Mouse (Mus musculus): Measurements from ENCODE around the gene Bpifb1. TPM values are rescaled to one million over a fixed set of nuclear protein-coding genes. Genes with fewer than 3 reads are reported as not detected.
"Not testable (repeated sequence)": the region's sequence is repeated elsewhere in the genome, so short reads cannot be mapped to it uniquely, and the experiment has no call there.

Bpifb1 gene
- polyA plus RNA-seq, 1 experiment from 2014 or later: not detected

DNA sequence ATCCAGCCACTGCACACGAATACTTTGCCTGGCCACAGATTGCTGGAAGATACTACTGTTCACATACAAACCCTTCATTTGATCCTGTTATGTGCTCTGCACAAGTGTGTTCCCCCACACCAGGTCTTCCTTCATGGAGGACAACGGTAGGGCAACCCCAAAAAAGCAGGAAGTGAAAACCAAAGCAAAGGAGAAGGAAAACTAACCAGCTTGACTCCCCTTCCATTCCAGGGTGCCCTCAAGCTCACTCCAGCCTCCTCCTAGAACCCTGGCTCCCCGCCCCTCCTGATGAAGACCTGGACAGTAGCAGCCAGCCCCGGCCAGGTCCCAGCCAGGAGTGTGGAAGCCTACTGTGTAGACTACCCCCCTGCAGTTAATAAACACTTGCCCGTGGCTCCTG lies 29.3 kb downstream of the Bpifb1 start:
- ATAC-seq (ENCODE audit: low FRiP score): no peak
- Histone ChIP-seq H3K4me2 (no peak overlapping the region), H3K27ac (no peak overlapping the region), H3K27me3 (no peaks in the 10 kb centered on the region), H3K36me3 (replicated peaks) (no peaks in the 10 kb centered on the region), H3K4me1 (peaks cover 14% of the 10 kb centered on the region), H3K9me3 (no peaks in the 10 kb centered on the region), H3K9ac (no peak overlapping the region), H3K4me3 (replicated peaks) (no peak overlapping the region)
- 82% methylated on average over 5 of the region's 5 CpGs for WGBS

DNA sequence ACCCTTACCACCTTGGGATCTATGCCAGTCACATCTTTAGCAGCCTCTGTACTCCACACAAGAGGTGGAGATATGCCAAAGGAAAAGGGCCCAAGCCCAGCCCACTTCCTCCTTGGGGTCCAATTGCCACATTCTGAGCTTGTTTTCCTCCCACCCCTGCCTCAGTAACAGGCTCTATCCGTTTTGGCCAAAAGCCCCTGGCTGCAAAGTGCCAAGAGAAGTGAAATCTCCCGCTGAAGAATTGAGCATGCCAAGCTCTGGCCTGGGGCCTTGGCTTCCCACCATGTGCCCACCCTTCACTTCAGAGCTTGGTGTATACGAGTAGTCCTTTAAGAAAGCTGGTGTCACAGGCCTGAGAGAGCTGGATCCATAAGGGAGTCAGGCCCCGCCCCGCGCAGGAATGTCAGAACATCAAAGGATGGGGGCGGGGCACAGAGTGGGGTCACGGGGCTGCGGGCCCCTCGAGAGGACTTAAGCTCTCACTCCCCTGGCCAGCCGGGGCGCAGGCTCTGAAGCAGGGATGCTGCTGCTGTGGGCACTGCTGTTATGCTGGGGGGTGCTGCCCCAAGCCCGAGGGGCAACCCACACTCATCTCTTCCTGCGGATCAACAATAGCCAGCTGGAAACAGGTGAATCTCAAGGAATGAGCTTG lies 32.8 kb downstream of the Bpifb1 start, which contains the start of gene Bpifb5:
Gene Bpifb5 (plus strand): TSS at position 478 of the 652 bp plus-strand sequence.
- peaks cover 14% of the 10 kb centered on the region for H3K4me1 ChIP-seq
- no peaks in the 10 kb centered on the region for H3K9me3 ChIP-seq
- H3K27ac ChIP-seq: no peak within 1 kb of the TSS
- 5% methylated on average over 14 of the region's 14 CpGs for WGBS
- no peaks in the 10 kb centered on the region for H3K36me3 ChIP-seq (replicated peaks)
- no peak within 1 kb of the TSS for H3K4me3 ChIP-seq (replicated peaks)
- H3K27me3 ChIP-seq: no peaks in the 10 kb centered on the region
- H3K4me2 ChIP-seq: peak within 1 kb of the TSS; percentile 34
- ATAC-seq (ENCODE audit: low FRiP score): no peak
- no peak within 1 kb of the TSS for H3K9ac ChIP-seq

- 8% methylated on average over 2 of the region's 2 CpGs for WGBS
- Histone ChIP-seq H3K9me3 (no peaks in the 10 kb centered on the region), H3K4me1 (peaks cover 14% of the 10 kb centered on the region), H3K4me3 (replicated peaks) (no peak overlapping the region), H3K9ac (no peak overlapping the region), H3K27ac (no peak overlapping the region), H3K36me3 (replicated peaks) (no peaks in the 10 kb centered on the region), H3K4me2 (peak overlapping the region; percentile 34; the same call in 1 of the 2 replicates), H3K27me3 (no peaks in the 10 kb centered on the region)
- no peak for ATAC-seq (ENCODE audit: low FRiP score)
Measured at GRCm38 (mm10) chr2:154223917-154224273, 33.3 kb downstream of the Bpifb1 start.

DNA sequence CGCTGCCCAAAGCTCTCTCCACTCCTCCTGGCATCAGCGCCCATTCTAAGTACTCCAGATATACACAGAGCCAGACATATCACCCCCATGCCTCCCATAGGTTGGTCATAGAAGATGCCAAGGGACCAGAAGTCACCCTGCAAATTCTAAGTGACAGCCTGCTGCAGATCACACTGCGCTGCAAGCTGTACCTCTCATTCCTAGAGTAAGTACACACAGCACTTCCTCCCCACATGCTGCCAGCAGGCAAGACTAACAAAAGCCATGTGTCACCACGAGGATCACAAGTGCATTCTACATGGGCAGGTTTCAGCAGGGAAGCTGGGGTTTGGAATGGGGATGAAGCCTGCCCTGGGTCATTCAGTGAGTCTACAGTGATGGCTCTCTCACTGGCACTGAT lies 36.4 kb downstream of the Bpifb1 start:
- peaks cover 14% of the 10 kb centered on the region for H3K4me1 ChIP-seq
- ATAC-seq (ENCODE audit: low FRiP score): no peak
- H3K4me2 ChIP-seq: no peak overlapping the region
- no peak overlapping the region for H3K27ac ChIP-seq
- WGBS: 77% methylated on average over 4 of the region's 4 CpGs
- H3K36me3 ChIP-seq (replicated peaks): no peaks in the 10 kb centered on the region
- no peaks in the 10 kb centered on the region for H3K9me3 ChIP-seq
- H3K9ac ChIP-seq: no peak overlapping the region
- H3K4me3 ChIP-seq (replicated peaks): no peak overlapping the region
- no peaks in the 10 kb centered on the region for H3K27me3 ChIP-seq

DNA sequence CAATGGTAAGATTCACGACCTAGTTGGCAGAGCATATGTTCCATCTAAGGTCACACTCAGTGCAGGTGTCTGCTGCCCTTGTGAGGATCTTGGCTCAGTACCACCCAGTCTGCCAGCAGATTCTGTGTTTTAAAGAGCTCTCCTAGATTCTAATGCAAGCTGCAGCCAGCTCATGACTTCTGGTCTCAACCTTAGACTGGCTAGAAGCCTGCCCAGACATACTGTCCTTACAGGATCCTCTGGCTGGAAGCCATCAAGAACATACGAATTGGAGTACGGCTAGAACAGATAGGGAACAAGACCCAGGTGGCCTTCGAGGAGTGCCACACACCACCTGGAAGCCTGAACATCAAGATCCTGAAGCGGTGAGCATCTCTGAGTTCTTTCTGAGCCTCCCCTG lies 37.2 kb downstream of the Bpifb1 start:
- no peaks in the 10 kb centered on the region for H3K27me3 ChIP-seq
- H3K36me3 ChIP-seq (replicated peaks): no peaks in the 10 kb centered on the region
- H3K4me2 ChIP-seq: no peak overlapping the region
- H3K9me3 ChIP-seq: no peaks in the 10 kb centered on the region
- WGBS: 87% methylated on average over 5 of the region's 5 CpGs
- H3K27ac ChIP-seq: no peak overlapping the region
- H3K4me1 ChIP-seq: peaks cover 14% of the 10 kb centered on the region
- H3K4me3 ChIP-seq (replicated peaks): no peak overlapping the region
- no peak for ATAC-seq (ENCODE audit: low FRiP score)
- H3K9ac ChIP-seq: no peak overlapping the region

DNA sequence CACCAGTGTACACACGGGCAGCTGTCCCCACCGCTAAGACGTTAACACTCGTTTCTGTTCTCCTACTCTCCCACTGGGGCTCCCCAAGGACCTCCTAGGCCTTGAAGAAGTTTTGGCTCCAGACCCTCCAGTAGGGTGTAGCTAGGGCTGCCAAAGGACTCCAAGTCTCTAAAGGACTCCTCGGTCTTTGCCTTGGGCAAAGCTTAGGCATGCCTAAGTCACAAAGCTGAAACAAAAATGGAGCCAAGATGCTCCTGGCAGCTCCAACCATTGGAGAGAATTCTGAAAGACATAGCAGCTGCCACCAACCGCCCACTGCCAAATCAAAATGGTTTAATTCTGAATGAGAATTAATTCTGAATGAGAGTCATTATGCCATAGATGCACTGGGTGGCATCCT lies 42.8 kb downstream of the Bpifb1 start:
- Histone ChIP-seq H3K4me3 (replicated peaks) (no peak overlapping the region), H3K4me1 (no peaks in the 10 kb centered on the region), H3K9me3 (no peaks in the 10 kb centered on the region), H3K9ac (no peak overlapping the region), H3K4me2 (no peak overlapping the region), H3K27ac (no peak overlapping the region), H3K36me3 (replicated peaks) (no peaks in the 10 kb centered on the region), H3K27me3 (no peaks in the 10 kb centered on the region)
- ATAC-seq (ENCODE audit: low FRiP score): no peak
- WGBS: 94% methylated on average over 6 of the region's 6 CpGs

DNA sequence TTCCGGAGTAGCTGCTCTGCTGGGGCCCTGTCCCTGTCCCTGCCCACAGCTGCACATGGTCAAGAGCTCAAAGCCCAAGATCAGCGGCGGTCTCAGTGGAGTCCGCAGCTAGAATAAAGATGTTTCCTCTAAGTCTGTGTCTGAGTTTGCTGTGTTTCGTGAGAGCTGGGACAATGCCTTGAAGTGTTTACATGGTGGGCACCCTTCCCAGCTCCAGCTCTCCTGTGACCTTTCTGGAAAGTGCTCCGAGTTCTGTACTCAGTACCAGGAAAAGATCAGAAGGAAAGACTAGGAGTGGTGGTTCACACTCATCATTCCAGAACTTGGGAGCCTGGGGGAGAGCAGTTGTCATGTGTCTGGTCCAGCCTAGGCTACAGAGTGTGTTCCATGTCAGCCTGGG lies 50.2 kb downstream of the Bpifb1 start:
- ATAC-seq (ENCODE audit: low FRiP score): no peak
- Histone ChIP-seq H3K36me3 (replicated peaks) (no peaks in the 10 kb centered on the region), H3K4me3 (replicated peaks) (no peak overlapping the region), H3K4me2 (no peak overlapping the region), H3K9me3 (no peaks in the 10 kb centered on the region), H3K27ac (no peak overlapping the region), H3K9ac (no peak overlapping the region), H3K4me1 (no peaks in the 10 kb centered on the region), H3K27me3 (no peaks in the 10 kb centered on the region)
- WGBS: 89% methylated on average over 6 of the region's 6 CpGs

DNA sequence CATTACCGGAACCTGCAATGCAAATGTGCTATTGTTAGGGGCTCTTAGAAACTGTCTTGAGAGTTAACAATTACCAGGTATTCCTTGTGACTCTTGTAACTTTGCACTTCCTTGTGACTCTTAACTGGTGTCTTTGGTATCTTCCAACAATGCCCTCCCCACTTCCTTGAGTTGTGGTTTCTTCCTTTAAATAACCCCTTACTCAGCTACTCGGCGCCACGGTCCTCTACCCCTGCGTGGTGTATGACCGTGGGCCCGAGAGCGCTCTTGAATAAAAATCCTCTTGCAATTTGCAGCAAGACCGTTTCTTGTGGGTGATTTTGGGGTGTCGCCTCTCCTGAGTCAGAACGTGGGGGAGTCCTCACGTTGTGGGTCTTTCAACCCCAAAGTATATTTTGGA lies 52.1 kb downstream of the Bpifb1 start:
- not testable (repeated sequence) for ATAC-seq (ENCODE audit: low FRiP score); H3K4me1 ChIP-seq; H3K27ac ChIP-seq; H3K36me3 ChIP-seq (replicated peaks); H3K4me3 ChIP-seq (replicated peaks); H3K27me3 ChIP-seq; H3K9me3 ChIP-seq; H3K4me2 ChIP-seq; H3K9ac ChIP-seq
- WGBS: 95% methylated on average over 12 of the region's 12 CpGs

DNA sequence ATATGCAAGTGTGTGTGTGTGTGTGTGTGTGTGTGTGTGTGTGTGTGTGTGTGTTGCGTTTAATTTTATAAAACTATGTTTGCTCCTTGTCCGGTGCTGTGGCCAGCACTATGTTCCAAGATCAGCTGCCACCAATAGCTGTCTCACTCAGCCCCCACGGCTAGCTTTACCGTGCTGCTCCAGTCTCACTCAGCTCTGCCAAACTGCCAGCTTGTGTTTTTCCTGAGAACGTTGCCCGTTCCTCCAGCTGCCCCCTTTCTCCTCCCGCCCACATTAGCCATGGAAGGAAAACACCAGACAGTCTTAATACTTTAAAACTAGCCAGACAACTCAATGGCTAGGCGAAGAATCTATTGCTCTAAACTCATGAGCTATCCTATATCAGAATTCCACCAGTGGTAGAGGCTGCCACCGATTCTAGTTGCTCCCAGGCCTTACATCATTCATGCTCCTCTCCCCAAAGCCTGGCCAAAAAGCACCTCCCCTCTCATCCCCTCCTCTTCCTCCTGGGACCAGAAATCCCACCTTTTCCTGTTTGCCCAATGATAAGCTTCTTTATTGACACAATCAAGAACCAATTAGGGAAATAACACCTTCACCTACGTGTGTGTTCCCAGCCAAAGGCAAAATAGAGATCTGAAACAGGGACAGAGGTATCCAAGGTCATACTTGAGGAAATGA lies 52.9 kb downstream of the Bpifb1 start:
- no peaks in the 10 kb centered on the region for H3K27me3 ChIP-seq
- no peaks in the 10 kb centered on the region for H3K9me3 ChIP-seq
- H3K27ac ChIP-seq: no peak overlapping the region
- WGBS: 89% methylated on average over 10 of the region's 10 CpGs
- no peak overlapping the region for H3K9ac ChIP-seq
- H3K4me1 ChIP-seq: no peaks in the 10 kb centered on the region
- H3K4me2 ChIP-seq: no peak overlapping the region
- no peaks in the 10 kb centered on the region for H3K36me3 ChIP-seq (replicated peaks)
- no peak overlapping the region for H3K4me3 ChIP-seq (replicated peaks)
- ATAC-seq (ENCODE audit: low FRiP score): no peak

DNA sequence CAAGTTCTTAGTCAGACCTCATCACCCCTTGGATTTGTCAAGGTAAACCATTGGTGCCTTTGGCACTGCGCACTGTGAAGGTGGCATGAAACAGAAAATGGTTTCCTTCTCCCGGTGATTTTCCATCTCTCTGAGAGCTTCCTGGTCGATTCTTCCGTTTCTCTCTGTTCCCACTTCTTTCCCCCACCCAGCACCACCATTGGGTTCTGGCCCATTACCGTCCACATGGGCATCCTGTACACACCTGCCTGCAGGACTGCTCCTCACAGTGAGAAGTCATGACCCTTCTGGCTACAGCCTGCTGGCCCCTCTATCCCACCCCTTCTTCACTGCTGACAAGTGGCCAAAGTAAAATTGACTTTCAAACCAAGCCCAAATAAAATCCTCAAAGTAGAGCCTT lies 54.7 kb downstream of the Bpifb1 start:
- Histone ChIP-seq H3K9me3 (no peaks in the 10 kb centered on the region), H3K27me3 (no peaks in the 10 kb centered on the region), H3K9ac (no peak overlapping the region), H3K27ac (no peak overlapping the region), H3K4me1 (no peaks in the 10 kb centered on the region), H3K4me3 (replicated peaks) (no peak overlapping the region), H3K36me3 (replicated peaks) (no peaks in the 10 kb centered on the region), H3K4me2 (no peak overlapping the region)
- no peak for ATAC-seq (ENCODE audit: low FRiP score)
- WGBS: 91% methylated on average over 5 of the region's 5 CpGs

DNA sequence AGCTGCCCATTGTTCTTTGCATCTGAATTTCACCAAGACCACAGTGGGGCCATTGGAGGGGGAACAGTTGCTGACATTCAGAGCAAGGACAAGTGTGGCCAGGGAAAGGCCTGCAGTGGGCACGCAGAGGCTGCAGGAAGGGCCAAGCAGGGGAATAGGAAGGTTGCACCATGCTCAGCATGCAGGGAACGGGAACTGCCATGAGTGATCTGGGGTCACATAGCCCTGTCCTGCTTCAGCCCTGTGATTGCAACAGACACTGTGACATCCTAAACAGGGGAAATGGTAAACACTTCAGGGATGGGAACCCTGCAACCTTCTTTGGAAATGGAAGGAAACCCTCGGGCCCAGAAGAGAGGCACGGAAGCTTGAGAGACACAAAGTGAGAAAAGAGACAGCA lies 64.6 kb downstream of the Bpifb1 start:
- not testable (repeated sequence) for H3K27ac ChIP-seq; ATAC-seq (ENCODE audit: low FRiP score); H3K36me3 ChIP-seq (replicated peaks); H3K27me3 ChIP-seq; H3K4me2 ChIP-seq; H3K9ac ChIP-seq; H3K4me1 ChIP-seq; H3K4me3 ChIP-seq (replicated peaks); H3K9me3 ChIP-seq
- WGBS: 95% methylated on average over 2 of the region's 4 CpGs

GRCm38 (mm10) chr2:154255770-154256169 lies 65.2 kb downstream of the Bpifb1 start:
- 75% methylated on average over 4 of the region's 4 CpGs for WGBS
- Histone ChIP-seq H3K4me1 (no peaks in the 10 kb centered on the region), H3K27ac (no peak overlapping the region), H3K4me2 (no peak overlapping the region), H3K27me3 (no peaks in the 10 kb centered on the region), H3K4me3 (replicated peaks) (no peak overlapping the region), H3K9me3 (no peaks in the 10 kb centered on the region), H3K36me3 (replicated peaks) (no peaks in the 10 kb centered on the region), H3K9ac (no peak overlapping the region)
- no peak for ATAC-seq (ENCODE audit: low FRiP score)

DNA sequence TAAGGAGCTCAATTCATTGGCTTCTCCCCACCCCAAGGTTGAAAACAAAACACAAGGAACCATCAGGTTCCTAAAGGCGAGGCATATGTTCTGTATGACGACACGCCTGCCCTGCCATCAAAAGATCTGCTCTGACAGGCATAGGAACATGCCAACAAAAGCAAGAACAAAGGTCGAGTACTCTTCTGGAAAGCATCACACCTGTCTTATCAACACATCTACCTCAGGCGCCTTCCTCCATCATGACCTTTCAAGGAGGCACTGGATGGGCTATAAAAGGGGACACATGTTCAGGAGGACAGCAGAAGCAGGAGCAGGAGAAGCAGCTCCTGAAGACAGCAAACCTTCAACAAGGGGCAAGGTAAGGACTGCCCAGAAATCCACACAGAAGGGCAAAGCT lies 66.9 kb downstream of the Bpifb1 start, which contains the start of gene Bpifb9a:
Gene Bpifb9a (plus strand): TSS at position 301 of the 400 bp plus-strand sequence.
- not testable (repeated sequence) for H3K4me1 ChIP-seq; ATAC-seq (ENCODE audit: low FRiP score); H3K9me3 ChIP-seq; H3K27me3 ChIP-seq; H3K36me3 ChIP-seq (replicated peaks); H3K27ac ChIP-seq; H3K9ac ChIP-seq; H3K4me2 ChIP-seq; H3K4me3 ChIP-seq (replicated peaks)
- 83% methylated on average over 5 of the region's 5 CpGs for WGBS

Measured in forebrain, embryonic 12.5 days (tissue).